Mouse (Mus musculus) liver, embryonic 14.5 days (tissue): ENCODE measurements at regions not wholly inside any gene's neighbourhood (a gene's known extent, or its start where the extent isn't known, plus 50 kb on each side); places are given as distances from the start of the nearest gene placed in this dataset.
A peak's percentile ranks its signal among the peaks of the same experiment; 100 is the strongest.

Experiments
- ATAC-seq: fragments of 200-750 bp; cut with Nextera tagmentation; 2 replicates; pipeline ENCODE4 v1.8.0; 2017; ENCODE audit warnings: moderate number of reproducible peaks, mild to moderate bottlenecking, moderate library complexity; ENCODE audit not compliant: insufficient read depth
- DNase-seq, 3 experiments: peaks; one replicate each; pipeline ENCODE4 v3.0.0-alpha.2; 2012 to 2013; ENCODE audit warnings: low read depth in 3 of 3, low spot score in 3 of 3
- H3K27ac ChIP-seq: fragments of 300-500 bp; sonication (generic); 2 replicates; pipeline ENCODE4 v1.5.1; 2014; ENCODE audit warnings: moderate library complexity, mild to moderate bottlenecking, control low read depth, inconsistent platforms
- H3K27me3 ChIP-seq: fragments of 300-500 bp; sonication (generic); 2 replicates; pipeline ENCODE4 v1.6.1; 2014; ENCODE audit warnings: mild to moderate bottlenecking, low read length, moderate library complexity; ENCODE audit not compliant: control insufficient read depth, insufficient read depth
- H3K36me3 ChIP-seq: fragments of 300-500 bp; sonication (generic); replicated peaks from 2 replicates; pipeline ENCODE4 v1.6.1; 2014; ENCODE audit warnings: low read depth; ENCODE audit not compliant: control insufficient read depth, insufficient read depth
- H3K4me1 ChIP-seq, 2 experiments: fragments of 200-500 bp in 1 of 2; fragments of 300-500 bp in 1 of 2; sonication (generic) in 1 of 2; replicated peaks; 2 replicates each; pipeline ENCODE4 v1.6.1; 2012 to 2014; ENCODE audit warnings: antibody characterized with exemption in 1 of 2, inconsistent platforms in 1 of 2, low read length in 1 of 2; ENCODE audit not compliant: control insufficient read depth in 2 of 2, insufficient read depth in 2 of 2
- H3K4me2 ChIP-seq: fragments of 300-500 bp; sonication (generic); 2 replicates; pipeline ENCODE4 v1.6.1; 2014; ENCODE audit warnings: low read depth, mild to moderate bottlenecking, control low read depth, moderate library complexity
- H3K4me3 ChIP-seq, 2 experiments: fragments of 200-500 bp in 1 of 2; fragments of 300-500 bp in 1 of 2; sonication (generic) in 1 of 2; 2 replicates each; pipeline ENCODE4 v1.5.1; 2012 to 2014; ENCODE audit warnings: low read depth in 2 of 2, low read length in 2 of 2, mild to moderate bottlenecking in 2 of 2, control low read depth in 1 of 2, inconsistent platforms in 1 of 2, moderate library complexity in 1 of 2; ENCODE audit not compliant: insufficient read depth in 1 of 2
- H3K9ac ChIP-seq: fragments of 300-500 bp; sonication (generic); replicated peaks from 2 replicates; pipeline ENCODE4 v1.6.1; 2014; ENCODE audit warnings: mild to moderate bottlenecking, control low read depth, moderate library complexity
- H3K9me3 ChIP-seq: fragments of 300-500 bp; sonication (generic); 2 replicates; pipeline ENCODE4 v1.6.1; 2016; ENCODE audit warnings: low read length, mixed read lengths; ENCODE audit not compliant: control insufficient read depth
- CTCF ChIP-seq: IDR thresholded peaks from 2 replicates; pipeline ENCODE4 v1.5.1; 2016; ENCODE audit warnings: antibody characterized with exemption, low read depth, control low read depth
- EP300 ChIP-seq: IDR thresholded peaks from 2 replicates; pipeline ENCODE4 v1.6.1; 2016; ENCODE audit warnings: antibody characterized with exemption, low read depth
- WGBS: fragments of 180-500 bp; shearing (Covaris S2); extraction: QIAGEN DNeasy Blood & Tissue Kit; methylation state at CpG from one replicate; pipeline ENCODE4 v1.1.7; 2014; ENCODE audit not compliant: insufficient replicate concordance; 5-methylcytosine and 5-hydroxymethylcytosine counted together

DNA sequence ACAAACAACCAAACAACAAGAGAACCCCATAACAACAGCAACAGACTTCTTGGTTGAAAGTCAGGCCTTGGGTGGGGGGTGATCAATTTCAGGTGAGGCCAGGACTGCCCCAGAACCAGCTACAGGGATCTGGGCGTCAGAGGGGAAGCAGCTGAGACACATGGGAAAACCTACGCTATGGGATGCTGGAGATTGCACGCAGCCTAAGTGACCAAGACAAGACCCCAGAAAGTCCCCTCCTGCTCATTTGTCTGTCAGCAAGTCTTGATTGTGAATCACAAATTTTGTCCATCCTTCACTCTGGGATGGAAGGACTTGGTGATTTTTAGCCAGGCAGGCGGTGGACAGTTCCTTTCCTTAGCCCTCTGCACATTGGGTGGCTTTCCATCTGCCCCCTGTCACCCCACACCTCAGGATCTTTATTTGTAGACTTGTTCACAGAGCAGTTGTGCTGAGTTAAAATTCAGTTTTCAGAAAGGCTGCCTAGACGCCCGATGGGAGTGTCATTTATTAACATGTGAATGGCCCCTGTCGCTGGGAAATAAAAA, 330.9 kb upstream of the Dio3 start:
- no peak for ATAC-seq
- peaks cover 0 to 14% of the 10 kb centered on the region in 2 experiments; a peak in 2 of 4 replicates for H3K4me1 ChIP-seq

DNA sequence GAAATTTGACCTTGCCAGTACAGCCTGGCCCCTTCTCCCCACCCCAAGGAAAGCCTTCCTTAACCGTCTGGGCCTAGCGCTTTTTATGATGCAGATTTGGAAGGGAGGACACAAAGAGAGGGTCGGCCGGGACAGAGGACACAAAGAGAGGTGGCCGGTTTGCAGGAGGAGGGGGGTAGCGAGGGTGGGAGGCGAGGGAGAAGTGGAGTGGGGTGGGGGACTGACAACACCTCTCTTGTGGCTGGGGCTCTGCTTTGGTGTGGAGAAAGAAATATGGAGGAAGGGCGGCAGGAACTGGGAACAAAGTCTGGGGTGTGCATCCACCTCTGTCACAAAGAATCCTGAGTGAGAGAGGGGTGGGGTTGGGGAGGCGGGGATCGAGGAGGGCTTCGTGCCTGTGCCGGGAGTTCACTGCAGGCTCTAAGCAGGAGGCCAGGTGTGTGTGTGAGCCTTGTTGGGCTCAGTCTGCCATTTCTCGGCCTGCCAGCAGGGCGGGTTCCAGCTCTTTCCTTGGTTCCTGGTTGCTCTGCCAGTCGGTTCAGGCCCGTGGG, 330.4 kb upstream of the Dio3 start:
- Histone ChIP-seq H3K27ac (no peak overlapping the region), H3K4me3 (no peak overlapping the region), H3K4me1 (peaks cover 0 to 14% of the 10 kb centered on the region in 2 experiments; a peak in 2 of 4 replicates), H3K4me2 (no peak overlapping the region), H3K9ac (no peak overlapping the region), H3K27me3 (no peaks in the 10 kb centered on the region), H3K9me3 (no peaks in the 10 kb centered on the region), H3K36me3 (no peaks in the 10 kb centered on the region)
- 48% methylated on average over 16 of the region's 16 CpGs for WGBS
- DNase-seq: no peak
- TF ChIP-seq EP300 (no peak), CTCF (no peak)
- no peak for ATAC-seq

More for the DNA sequence above, 330.9 kb upstream of the Dio3 start:
- H3K4me2 ChIP-seq: no peak overlapping the region
- no peak overlapping the region for H3K27ac ChIP-seq
- TF ChIP-seq CTCF (no peak), EP300 (no peak)
- H3K9me3 ChIP-seq: no peaks in the 10 kb centered on the region
- 52% methylated on average over 7 of the region's 7 CpGs for WGBS
- DNase-seq: no peak
- H3K36me3 ChIP-seq: no peaks in the 10 kb centered on the region
- no peak overlapping the region for H3K4me3 ChIP-seq
- H3K9ac ChIP-seq: no peak overlapping the region
- H3K27me3 ChIP-seq: no peaks in the 10 kb centered on the region

DNA sequence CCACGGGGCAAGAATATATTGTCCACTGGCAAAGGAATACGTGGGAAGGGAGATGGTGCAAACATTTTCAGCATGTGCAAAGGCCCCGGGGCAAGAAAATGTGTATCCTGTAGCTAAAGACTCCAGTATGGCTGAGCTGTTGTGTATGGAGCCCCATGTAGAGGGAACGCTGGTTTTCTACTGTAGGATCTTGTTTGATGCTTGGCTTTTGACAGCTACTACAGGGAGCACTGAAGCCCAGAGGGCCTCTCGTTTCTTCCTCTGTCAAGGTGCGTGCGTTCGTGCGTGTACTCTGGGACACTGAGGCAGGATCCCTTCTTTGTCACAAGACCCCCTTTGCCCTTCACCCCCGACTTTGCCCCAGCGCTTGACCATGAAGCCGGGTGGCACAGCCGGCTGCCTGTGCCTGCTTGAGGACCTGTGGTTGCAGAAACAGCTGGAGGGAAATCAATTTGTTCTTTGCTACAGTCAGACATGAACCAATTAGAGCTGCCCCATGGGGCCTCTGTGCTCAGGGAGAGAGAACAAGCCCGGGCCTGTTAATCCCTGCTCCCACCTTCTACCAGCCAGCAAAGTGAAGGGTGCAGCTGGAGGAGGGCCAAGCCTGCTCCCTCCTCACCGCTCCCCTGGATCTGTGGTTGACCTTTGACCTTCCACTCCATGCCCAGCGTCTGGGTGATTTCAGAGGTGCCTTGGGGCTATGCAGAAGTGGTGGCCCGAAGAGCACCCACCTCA, 329.5 kb upstream of the Dio3 start:
- peaks cover 0 to 14% of the 10 kb centered on the region in 2 experiments; a peak in 2 of 4 replicates for H3K4me1 ChIP-seq
- ATAC-seq (no peak), DNase-seq (no peak)
- no peak overlapping the region for H3K27ac ChIP-seq
- H3K4me3 ChIP-seq: no peak overlapping the region
- H3K9me3 ChIP-seq: no peaks in the 10 kb centered on the region
- H3K36me3 ChIP-seq: no peaks in the 10 kb centered on the region
- TF ChIP-seq CTCF: no peak
- no peak for TF ChIP-seq EP300
- 66% methylated on average over 17 of the region's 17 CpGs for WGBS
- no peak overlapping the region for H3K9ac ChIP-seq
- no peaks in the 10 kb centered on the region for H3K27me3 ChIP-seq
- H3K4me2 ChIP-seq: no peak overlapping the region

DNA sequence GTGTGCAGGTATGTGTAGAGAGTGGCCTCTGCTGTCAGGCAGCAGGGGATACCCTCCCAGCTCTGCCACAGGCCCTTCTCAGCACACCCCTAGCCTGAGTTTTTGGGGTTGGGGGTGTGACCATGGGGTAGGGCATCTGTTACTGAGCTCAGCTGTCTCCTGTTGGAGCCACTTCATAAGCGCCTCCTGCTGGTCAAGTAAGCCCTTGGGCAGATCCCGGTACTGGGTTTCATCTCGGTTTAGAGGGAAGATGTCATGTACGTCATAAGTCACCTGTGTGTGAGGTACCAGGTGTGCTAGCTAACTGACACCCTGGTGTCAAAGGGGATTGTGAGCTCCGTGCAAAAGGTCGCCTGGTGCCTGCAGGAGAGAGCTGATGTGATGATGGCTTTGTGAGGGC, 328.2 kb upstream of the Dio3 start:
- DNase-seq (no peak), ATAC-seq (no peak)
- no peaks in the 10 kb centered on the region for H3K36me3 ChIP-seq
- H3K27me3 ChIP-seq: no peaks in the 10 kb centered on the region
- H3K9ac ChIP-seq: no peak overlapping the region
- no peak overlapping the region for H3K4me3 ChIP-seq
- H3K9me3 ChIP-seq: no peaks in the 10 kb centered on the region
- H3K4me2 ChIP-seq: no peak overlapping the region
- WGBS: 41% methylated on average over 6 of the region's 6 CpGs
- peaks cover 0 to 14% of the 10 kb centered on the region in 2 experiments; a peak in 2 of 4 replicates for H3K4me1 ChIP-seq
- TF ChIP-seq CTCF (peak; percentile 24), EP300 (no peak)
- H3K27ac ChIP-seq: no peak overlapping the region

DNA sequence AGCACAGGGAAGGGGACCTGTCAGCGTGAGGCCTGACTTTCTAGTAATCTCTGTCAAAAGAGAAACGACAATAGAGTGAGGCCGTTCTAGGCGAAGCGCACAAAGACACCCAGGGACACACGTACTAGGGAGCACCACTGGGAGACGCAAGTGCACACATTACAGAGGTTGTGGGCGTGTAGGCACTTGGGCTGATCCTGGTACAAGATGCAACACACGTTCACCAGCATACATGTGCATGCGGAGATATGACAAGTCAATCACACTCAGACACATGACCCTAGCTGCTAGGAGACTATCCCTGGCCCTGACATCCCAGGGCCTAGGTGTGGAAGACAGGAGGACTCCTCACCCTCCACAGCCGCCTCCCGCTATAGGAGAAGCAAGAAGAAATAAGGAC, 327.4 kb upstream of the Dio3 start:
- Histone ChIP-seq H3K4me3 (no peak overlapping the region), H3K9ac (no peak overlapping the region), H3K9me3 (no peaks in the 10 kb centered on the region), H3K4me1 (peaks cover 0 to 14% of the 10 kb centered on the region in 2 experiments; a peak in 2 of 4 replicates), H3K36me3 (no peaks in the 10 kb centered on the region), H3K4me2 (peak overlapping the region; percentile 3; the same call in 1 of the 2 replicates), H3K27me3 (no peaks in the 10 kb centered on the region), H3K27ac (no peak overlapping the region; the same call in 1 of the 2 replicates)
- peak; percentile 76 for ATAC-seq
- TF ChIP-seq CTCF: no peak
- no peak for TF ChIP-seq EP300
- 63% methylated on average over 12 of the region's 12 CpGs for WGBS
- DNase-seq: peak in 1 of 3 experiments; percentile 7
